Mouse (Mus musculus) heart, adult 2 months (tissue): ENCODE data around the gene Car10. TPM values are rescaled to one million over a fixed set of nuclear protein-coding genes. Genes with fewer than 3 reads are reported as not detected.

Experiments used
- DNase-seq, 2 experiments: peaks; one replicate each; pipeline ENCODE4 v3.0.0; 2021
- H3K27ac ChIP-seq: fragments of 200-600 bp; 2 replicates; pipeline ENCODE4 v1.8.1; 2022
- H3K27me3 ChIP-seq: fragments of 200-500 bp; 2 replicates; pipeline ENCODE4 v1.6.1; 2012; ENCODE audit warnings: mild to moderate bottlenecking, low read length, inconsistent platforms, mixed read lengths; ENCODE audit not compliant: control insufficient read depth, insufficient read depth
- H3K36me3 ChIP-seq: fragments of 200-500 bp; 2 replicates; pipeline ENCODE4 v1.6.1; 2012; ENCODE audit warnings: low read length, inconsistent platforms; ENCODE audit not compliant: control insufficient read depth, insufficient read depth
- H3K4me1 ChIP-seq: fragments of 200-500 bp; 2 replicates; pipeline ENCODE4 v1.6.1; 2011; ENCODE audit warnings: low read length; ENCODE audit not compliant: control insufficient read depth, insufficient read depth
- H3K4me3 ChIP-seq: fragments of 200-600 bp; 2 replicates; pipeline ENCODE4 v1.8.1; 2022
- H3K79me2 ChIP-seq: fragments of 200-500 bp; replicated peaks from 2 replicates; pipeline ENCODE4 v1.6.1; 2012; ENCODE audit warnings: mild to moderate bottlenecking, inconsistent platforms, low read length, moderate library complexity, mixed read lengths; ENCODE audit not compliant: control insufficient read depth, insufficient read depth
- H3K9ac ChIP-seq: fragments of 200-500 bp; 2 replicates; pipeline ENCODE4 v1.6.1; 2012; ENCODE audit warnings: low read depth, mild to moderate bottlenecking, control low read depth, inconsistent platforms, low read length, mixed read lengths
- CTCF ChIP-seq: fragments of 200-600 bp; IDR thresholded peaks from 2 replicates; pipeline ENCODE4 v1.8.1; 2022; ENCODE audit warnings: antibody characterized with exemption, mild to moderate bottlenecking, moderate library complexity
- EP300 ChIP-seq: fragments of 200-500 bp; IDR thresholded peaks from 2 replicates; pipeline ENCODE4 v1.6.1; 2011; ENCODE audit warnings: low read depth, low read length, control low read depth; ENCODE audit not compliant: insufficient read depth
- POLR2A ChIP-seq: fragments of 200-500 bp; IDR thresholded peaks from 2 replicates; pipeline ENCODE4 v1.6.1; 2011; ENCODE audit warnings: mild to moderate bottlenecking, low read depth, low read length, control low read depth; ENCODE audit not compliant: insufficient read depth
- WGBS: fragments of 180-500 bp; shearing (Covaris S2); methylation state at CpG from one replicate; pipeline ENCODE4 v1.1.7; 2018; 5-methylcytosine and 5-hydroxymethylcytosine counted together
- intact Hi-C: fragments of 180-260 bp; cut with DNase I; formaldehyde crosslinking; loops from one replicate; pipeline ENCODE4 v1.15.1; 2025
- polyA plus RNA-seq: library from polyadenylated mRNA; depleted of rRNA; stranded (reverse); fragments of >200 nt; gene quantifications from 2 replicates; pipeline ENCODE4 v1.2.3, GENCODE M21; 2012
- total RNA-seq, 2 experiments: library from RNA; stranded (reverse); gene quantifications; 2 replicates each; pipeline ENCODE4 v1.2.3; 2021

Gene Car10
- total and polyA plus RNA-seq, 3 experiments, result not detected

DNA sequence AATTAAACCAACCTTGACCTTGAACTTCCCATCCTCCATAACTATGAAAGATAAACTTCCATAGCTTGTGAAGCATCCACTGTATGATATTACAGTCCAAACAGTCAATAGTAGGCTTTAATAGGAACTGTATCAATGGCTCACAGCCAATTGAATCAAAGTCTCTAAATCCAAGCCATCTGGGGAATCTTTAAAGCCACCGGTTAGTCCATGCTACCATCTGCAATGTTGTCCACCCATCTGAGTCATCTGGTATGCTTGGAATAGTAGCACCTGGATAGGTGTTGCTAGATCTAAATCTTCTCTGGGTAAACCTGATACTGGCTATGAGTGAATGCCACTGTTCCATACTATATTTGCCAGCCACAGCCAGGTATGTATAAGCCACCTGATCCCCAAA lies 509.3 kb downstream of the Car10 start:
- Histone ChIP-seq H3K27ac (no peak overlapping the region), H3K4me1 (no peaks in the 10 kb centered on the region), H3K79me2 (no peaks in the 10 kb centered on the region), H3K4me3 (no peak overlapping the region), H3K27me3 (no peaks in the 10 kb centered on the region), H3K36me3 (no peaks in the 10 kb centered on the region), H3K9ac (no peak overlapping the region)
- no peak for DNase-seq
- WGBS, result 80% methylated on average over 1 of the region's 1 CpGs
- intact Hi-C loops, result no loop called here
- TF ChIP-seq CTCF (no peak), EP300 (no peak), POLR2A (no peak)

DNA sequence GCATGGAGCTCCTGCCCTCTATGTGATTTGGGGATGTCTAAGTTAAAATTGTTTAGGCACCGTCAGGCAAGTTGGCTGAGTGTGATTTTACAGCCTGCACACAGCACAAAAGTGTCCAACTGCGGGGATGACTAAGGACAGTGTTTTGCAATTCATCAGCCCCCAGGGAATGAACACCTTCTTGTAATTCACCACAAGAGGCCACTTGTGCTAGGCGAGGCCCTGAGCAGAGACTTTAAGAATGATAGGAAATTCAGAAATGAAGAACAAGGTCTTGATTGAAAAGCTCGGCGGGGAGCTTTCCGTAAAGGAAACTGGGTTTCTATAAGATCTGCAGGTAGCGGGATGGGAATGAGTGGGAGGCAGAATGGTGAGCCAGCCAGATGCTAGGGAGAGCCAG lies 510.9 kb downstream of the Car10 start:
- intact Hi-C loops, result no loop called here
- H3K27me3 ChIP-seq, result no peaks in the 10 kb centered on the region
- TF ChIP-seq EP300, result no peak
- TF ChIP-seq POLR2A, result no peak
- H3K27ac ChIP-seq, result no peak overlapping the region
- H3K4me1 ChIP-seq, result no peaks in the 10 kb centered on the region
- H3K9ac ChIP-seq, result no peak overlapping the region
- H3K36me3 ChIP-seq, result no peaks in the 10 kb centered on the region
- 54% methylated on average over 7 of the region's 7 CpGs for WGBS
- no peaks in the 10 kb centered on the region for H3K79me2 ChIP-seq
- DNase-seq, result no peak
- no peak overlapping the region for H3K4me3 ChIP-seq

- H3K36me3 ChIP-seq, result no peaks in the 10 kb centered on the region
- intact Hi-C loops, result no loop called here
- no peak overlapping the region for H3K27ac ChIP-seq
- no peak for TF ChIP-seq CTCF
- no peaks in the 10 kb centered on the region for H3K27me3 ChIP-seq
- WGBS, result 86% methylated on average over 4 of the region's 4 CpGs
- H3K9ac ChIP-seq, result no peak overlapping the region
- DNase-seq, result no peak
- no peaks in the 10 kb centered on the region for H3K4me1 ChIP-seq
- H3K79me2 ChIP-seq, result no peaks in the 10 kb centered on the region
- no peak overlapping the region for H3K4me3 ChIP-seq
Measured at GRCm38 (mm10) chr11:93612071-93612470, 514.2 kb downstream of the Car10 start.

- Histone ChIP-seq H3K4me1 (no peaks in the 10 kb centered on the region), H3K4me3 (no peak overlapping the region), H3K36me3 (no peaks in the 10 kb centered on the region), H3K27me3 (no peaks in the 10 kb centered on the region), H3K79me2 (no peaks in the 10 kb centered on the region), H3K9ac (no peak overlapping the region), H3K27ac (no peak overlapping the region)
- intact Hi-C loops, result no loop called here
- TF ChIP-seq POLR2A (no peak), CTCF (no peak), EP300 (no peak)
- no peak for DNase-seq
Measured at GRCm38 (mm10) chr11:93614851-93615250, 517.0 kb downstream of the Car10 start.

GRCm38 (mm10) chr11:93623605-93624004 lies 525.8 kb downstream of the Car10 start:
- TF ChIP-seq EP300 (no peak), CTCF (no peak), POLR2A (no peak)
- Histone ChIP-seq H3K27ac (no peak overlapping the region), H3K9ac (no peak overlapping the region), H3K36me3 (no peaks in the 10 kb centered on the region), H3K79me2 (no peaks in the 10 kb centered on the region), H3K4me3 (no peak overlapping the region), H3K4me1 (no peaks in the 10 kb centered on the region), H3K27me3 (no peaks in the 10 kb centered on the region)
- no peak for DNase-seq
- WGBS, result 67% methylated on average over 5 of the region's 5 CpGs
- intact Hi-C loops, result no loop called here

GRCm38 (mm10) chr11:93639410-93639809 lies 541.6 kb downstream of the Car10 start:
- Histone ChIP-seq H3K4me3 (no peak overlapping the region), H3K4me1 (no peaks in the 10 kb centered on the region), H3K27me3 (no peaks in the 10 kb centered on the region), H3K27ac (no peak overlapping the region), H3K79me2 (no peaks in the 10 kb centered on the region), H3K36me3 (no peaks in the 10 kb centered on the region), H3K9ac (no peak overlapping the region)
- intact Hi-C loops, result no loop called here
- 43% methylated on average over 3 of the region's 3 CpGs for WGBS
- TF ChIP-seq CTCF, result no peak
- TF ChIP-seq POLR2A, result no peak
- DNase-seq, result no peak

DNA sequence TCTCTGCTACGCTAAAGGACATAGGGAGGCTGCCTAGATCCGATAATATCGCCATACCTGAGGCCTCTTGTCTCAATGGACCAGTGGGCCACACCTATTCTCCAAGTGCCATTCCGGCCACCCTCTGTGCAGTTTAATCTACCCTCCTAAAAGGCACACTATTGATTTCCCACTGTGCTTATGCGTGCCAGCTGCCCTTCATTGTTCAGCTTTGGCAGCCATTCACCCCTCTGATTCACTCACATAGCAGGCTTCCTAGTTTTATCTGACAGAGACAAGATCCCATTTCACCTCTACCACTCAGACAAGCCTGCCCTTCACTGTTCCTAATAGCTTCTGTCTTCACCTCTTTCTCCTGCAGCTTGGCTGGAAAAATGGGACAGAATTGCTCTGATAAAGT lies 543.1 kb downstream of the Car10 start:
- TF ChIP-seq CTCF, result no peak
- no peak overlapping the region for H3K27ac ChIP-seq
- no peaks in the 10 kb centered on the region for H3K4me1 ChIP-seq
- no peak for DNase-seq
- no peak overlapping the region for H3K4me3 ChIP-seq
- no peak overlapping the region for H3K9ac ChIP-seq
- intact Hi-C loops, result no loop called here
- no peaks in the 10 kb centered on the region for H3K36me3 ChIP-seq
- WGBS, result 59% methylated on average over 5 of the region's 5 CpGs
- H3K27me3 ChIP-seq, result no peaks in the 10 kb centered on the region
- no peaks in the 10 kb centered on the region for H3K79me2 ChIP-seq
